Mouse (Mus musculus) embryonic facial prominence, embryonic 15.5 days (tissue): ENCODE measurements around the gene A630023A22Rik. TPM values are rescaled to one million over a fixed set of nuclear protein-coding genes. Genes with fewer than 3 reads are reported as not detected.

Source experiments
- ATAC-seq: fragments of 200-750 bp; cut with Nextera tagmentation; 2 replicates; pipeline ENCODE4 v1.8.0; 2017; ENCODE audit warnings: low read depth, moderate TSS enrichment; ENCODE audit not compliant: insufficient number of reproducible peaks, low FRiP score, low TSS enrichment
- H3K27ac ChIP-seq: fragments of 300-500 bp; sonication (generic); replicated peaks from 2 replicates; pipeline ENCODE4 v1.5.1; 2015; ENCODE audit warnings: mild to moderate bottlenecking, inconsistent platforms
- H3K27me3 ChIP-seq: fragments of 300-500 bp; sonication (generic); 2 replicates; pipeline ENCODE4 v1.6.1; 2015; ENCODE audit warnings: inconsistent platforms
- H3K36me3 ChIP-seq: fragments of 300-500 bp; sonication (generic); 2 replicates; pipeline ENCODE4 v1.6.1; 2015; ENCODE audit warnings: mild to moderate bottlenecking, inconsistent platforms
- H3K4me1 ChIP-seq: fragments of 300-500 bp; sonication (generic); 2 replicates; pipeline ENCODE4 v1.6.1; 2015; ENCODE audit warnings: inconsistent platforms
- H3K4me2 ChIP-seq: fragments of 300-500 bp; sonication (generic); replicated peaks from 2 replicates; pipeline ENCODE4 v1.6.1; 2015; ENCODE audit warnings: mild to moderate bottlenecking, inconsistent platforms
- H3K4me3 ChIP-seq: fragments of 300-500 bp; sonication (generic); replicated peaks from 2 replicates; pipeline ENCODE4 v1.5.1; 2015; ENCODE audit warnings: mild to moderate bottlenecking, inconsistent platforms
- H3K9ac ChIP-seq: fragments of 300-500 bp; sonication (generic); 2 replicates; pipeline ENCODE4 v1.6.1; 2015; ENCODE audit warnings: inconsistent platforms
- H3K9me3 ChIP-seq: fragments of 300-500 bp; sonication (generic); replicated peaks from 2 replicates; pipeline ENCODE4 v1.6.1; 2016; ENCODE audit warnings: inconsistent platforms
- WGBS: fragments of 180-500 bp; shearing (Covaris S2); methylation state at CpG from one replicate; pipeline ENCODE4 v1.1.7; 2015; 5-methylcytosine and 5-hydroxymethylcytosine counted together
- polyA plus RNA-seq: library from polyadenylated mRNA; unstranded; fragments of >200 nt; fragmentation: Nextera tagmentation; extraction: Ambion mirVana; gene quantifications from 2 replicates; pipeline ENCODE4 v1.2.1, GENCODE M21; 2015

A630023A22Rik gene
- polyA plus RNA-seq, 1 experiment from 2014 or later, result not detected

GRCm38 (mm10) chr14:34086806-34087205, 15.7 kb downstream of the A630023A22Rik start:
- H3K4me1 ChIP-seq, result peaks cover 10% of the 10 kb centered on the region; the same call in 1 of the 2 replicates
- no peak overlapping the region for H3K27ac ChIP-seq
- peak overlapping the region; percentile 26 for H3K4me3 ChIP-seq
- H3K9ac ChIP-seq, result no peak overlapping the region
- no peaks in the 10 kb centered on the region for H3K27me3 ChIP-seq
- 57% methylated on average over 4 of the region's 4 CpGs for WGBS
- H3K36me3 ChIP-seq, result no peaks in the 10 kb centered on the region
- peak overlapping the region; percentile 33 for H3K4me2 ChIP-seq
- ATAC-seq, result no peak
- H3K9me3 ChIP-seq, result no peaks in the 10 kb centered on the region

- H3K27ac ChIP-seq, result peak within 1 kb of the TSS; percentile 66
- H3K4me2 ChIP-seq, result peak within 1 kb of the TSS; percentile 33
- WGBS, result 39% methylated on average over 4 of the region's 4 CpGs
- no peak for ATAC-seq
- peak within 1 kb of the TSS; percentile 26 for H3K4me3 ChIP-seq
- H3K4me1 ChIP-seq, result peaks cover 4% of the 10 kb centered on the region; the same call in 1 of the 2 replicates
- H3K9ac ChIP-seq, result no peak within 1 kb of the TSS
- H3K27me3 ChIP-seq, result no peaks in the 10 kb centered on the region
- no peaks in the 10 kb centered on the region for H3K36me3 ChIP-seq
- no peaks in the 10 kb centered on the region for H3K9me3 ChIP-seq
Observed at GRCm38 (mm10) chr14:34085731-34086130, 16.8 kb downstream of the A630023A22Rik start, which contains the start of gene Anxa8. Gene Anxa8 (plus strand): TSS chr14:34085981.

- peak; percentile 53; the same call in 1 of the 2 replicates for ATAC-seq
- Histone ChIP-seq H3K9ac (no peak overlapping the region), H3K4me2 (no peak overlapping the region), H3K36me3 (no peaks in the 10 kb centered on the region), H3K9me3 (no peaks in the 10 kb centered on the region), H3K27ac (no peak overlapping the region), H3K27me3 (peaks cover 4% of the 10 kb centered on the region; the same call in 1 of the 2 replicates), H3K4me3 (no peak overlapping the region), H3K4me1 (peaks cover 6% of the 10 kb centered on the region)
- WGBS, result 11% methylated on average over 11 of the region's 11 CpGs
Observed at GRCm38 (mm10) chr14:34080321-34080997, 22.1 kb downstream of the A630023A22Rik start.

GRCm38 (mm10) chr14:34078293-34078692, 24.3 kb downstream of the A630023A22Rik start:
- Histone ChIP-seq H3K4me1 (peaks cover 2% of the 10 kb centered on the region; the same call in 1 of the 2 replicates), H3K27me3 (peaks cover 4% of the 10 kb centered on the region; the same call in 1 of the 2 replicates), H3K9ac (no peak overlapping the region), H3K4me3 (no peak overlapping the region), H3K36me3 (no peaks in the 10 kb centered on the region), H3K4me2 (no peak overlapping the region), H3K27ac (no peak overlapping the region), H3K9me3 (no peaks in the 10 kb centered on the region)
- ATAC-seq, result no peak
- WGBS, result 69% methylated on average over 4 of the region's 4 CpGs

GRCm38 (mm10) chr14:34077222-34077621, 25.3 kb downstream of the A630023A22Rik start:
- no peak for ATAC-seq
- 53% methylated on average over 5 of the region's 5 CpGs for WGBS
- H3K27me3 ChIP-seq, result peaks cover 4% of the 10 kb centered on the region; the same call in 1 of the 2 replicates

GRCm38 (mm10) chr14:34075346-34075745, 27.2 kb downstream of the A630023A22Rik start:
- Histone ChIP-seq H3K4me1 (no peaks in the 10 kb centered on the region), H3K9me3 (no peaks in the 10 kb centered on the region), H3K27me3 (peaks cover 4% of the 10 kb centered on the region; the same call in 1 of the 2 replicates), H3K4me2 (no peak overlapping the region), H3K4me3 (no peak overlapping the region), H3K36me3 (no peaks in the 10 kb centered on the region), H3K9ac (no peak overlapping the region), H3K27ac (no peak overlapping the region)
- WGBS, result 31% methylated on average over 4 of the region's 4 CpGs
- no peak for ATAC-seq

More at GRCm38 (mm10) chr14:34077222-34077621, 25.3 kb downstream of the A630023A22Rik start:
- no peaks in the 10 kb centered on the region for H3K36me3 ChIP-seq
- H3K4me2 ChIP-seq, result no peak overlapping the region
- no peak overlapping the region for H3K9ac ChIP-seq
- no peak overlapping the region for H3K4me3 ChIP-seq
- H3K9me3 ChIP-seq, result no peaks in the 10 kb centered on the region
- no peak overlapping the region for H3K27ac ChIP-seq
- peaks cover 2% of the 10 kb centered on the region; the same call in 1 of the 2 replicates for H3K4me1 ChIP-seq

- Histone ChIP-seq H3K9ac (no peak overlapping the region), H3K4me1 (no peaks in the 10 kb centered on the region), H3K27ac (no peak overlapping the region), H3K36me3 (no peaks in the 10 kb centered on the region), H3K4me3 (no peak overlapping the region), H3K9me3 (no peaks in the 10 kb centered on the region), H3K4me2 (no peak overlapping the region), H3K27me3 (no peaks in the 10 kb centered on the region)
- no peak for ATAC-seq
- WGBS, result 59% methylated on average over 6 of the region's 6 CpGs
Observed at GRCm38 (mm10) chr14:34071665-34072064, 30.9 kb downstream of the A630023A22Rik start.

GRCm38 (mm10) chr14:34052516-34052915, 50.0 kb downstream of the A630023A22Rik start, which contains the start of gene Antxrl:
Gene Antxrl (plus strand): TSS chr14:34052707.
- no peak within 1 kb of the TSS for H3K27ac ChIP-seq
- no peaks in the 10 kb centered on the region for H3K27me3 ChIP-seq
- WGBS, result 91% methylated on average over 6 of the region's 6 CpGs
- no peak within 1 kb of the TSS for H3K9ac ChIP-seq
- ATAC-seq, result peak; percentile 43; the same call in 1 of the 2 replicates
- no peak within 1 kb of the TSS for H3K4me3 ChIP-seq
- no peaks in the 10 kb centered on the region for H3K9me3 ChIP-seq
- no peaks in the 10 kb centered on the region for H3K36me3 ChIP-seq
- H3K4me2 ChIP-seq, result no peak within 1 kb of the TSS
- H3K4me1 ChIP-seq, result peaks cover 7% of the 10 kb centered on the region; the same call in 1 of the 2 replicates

- H3K27me3 ChIP-seq, result no peaks in the 10 kb centered on the region
- no peak overlapping the region for H3K4me3 ChIP-seq
- H3K9ac ChIP-seq, result no peak overlapping the region
- no peaks in the 10 kb centered on the region for H3K36me3 ChIP-seq
- WGBS, result 48% methylated on average over 5 of the region's 5 CpGs
- ATAC-seq, result no peak
- no peak overlapping the region for H3K27ac ChIP-seq
- H3K4me2 ChIP-seq, result no peak overlapping the region
- peaks cover 7% of the 10 kb centered on the region; the same call in 1 of the 2 replicates for H3K4me1 ChIP-seq
- H3K9me3 ChIP-seq, result no peaks in the 10 kb centered on the region
Observed at GRCm38 (mm10) chr14:34050101-34050779, 52.3 kb downstream of the A630023A22Rik start.

- 54% methylated on average over 3 of the region's 3 CpGs for WGBS
- Histone ChIP-seq H3K9ac (no peak overlapping the region), H3K36me3 (no peaks in the 10 kb centered on the region), H3K27me3 (no peaks in the 10 kb centered on the region), H3K4me2 (no peak overlapping the region), H3K4me1 (no peaks in the 10 kb centered on the region), H3K27ac (no peak overlapping the region), H3K9me3 (no peaks in the 10 kb centered on the region), H3K4me3 (no peak overlapping the region)
- ATAC-seq, result no peak
Observed at GRCm38 (mm10) chr14:34043341-34043740, 59.2 kb downstream of the A630023A22Rik start.

GRCm38 (mm10) chr14:34041241-34041640, 61.3 kb downstream of the A630023A22Rik start:
- Histone ChIP-seq H3K9ac (no peak overlapping the region), H3K27ac (no peak overlapping the region)
- 72% methylated on average over 4 of the region's 4 CpGs for WGBS

More at GRCm38 (mm10) chr14:34041241-34041640, 61.3 kb downstream of the A630023A22Rik start:
- H3K27me3 ChIP-seq, result no peaks in the 10 kb centered on the region
- no peaks in the 10 kb centered on the region for H3K36me3 ChIP-seq
- H3K4me3 ChIP-seq, result no peak overlapping the region
- no peaks in the 10 kb centered on the region for H3K9me3 ChIP-seq
- H3K4me1 ChIP-seq, result no peaks in the 10 kb centered on the region
- no peak overlapping the region for H3K4me2 ChIP-seq
- no peak for ATAC-seq
